In the genomic region with DNA sequence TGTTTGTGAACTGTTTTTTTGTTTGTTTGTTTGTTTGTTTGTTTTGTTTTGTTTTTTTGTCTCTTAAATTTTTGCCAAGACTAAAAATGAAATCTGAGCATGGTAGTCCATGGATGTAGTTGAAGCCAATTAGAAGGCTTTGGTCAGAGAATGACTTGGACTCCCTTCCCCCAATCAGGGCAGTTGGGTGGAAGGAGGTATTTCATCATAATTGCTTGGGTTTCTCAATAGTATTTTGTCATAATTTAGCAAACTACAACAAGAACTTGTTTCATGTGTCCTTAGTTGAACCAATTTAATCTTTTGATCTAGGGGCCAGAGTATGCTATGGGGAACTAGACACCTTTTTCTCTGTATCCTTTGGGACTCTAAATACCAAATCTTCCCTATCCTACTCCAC, we compare ENCODE assay signal across 24 mouse cellular contexts. TPM values are rescaled to one million over a fixed set of nuclear protein-coding genes. Genes with fewer than 3 reads are reported as not detected.
"Had no signal": no experiment of that assay in that cellular context is flagged by ENCODE, and none has a peak within 500 bp of the region (broad histone marks: within the 10 kb centered on the region; RNA-seq: fewer than 3 reads in every experiment).

No protein-coding gene starts in this region.

- H3K9me3 ChIP-seq: lung, embryonic 15.5 days; megakaryocyte, embryonic 14.5 days; midbrain, embryonic 13.5 days; midbrain, embryonic 15.5 days; neural tube, embryonic 12.5 days had no signal

- H3K4me1 ChIP-seq: lung, embryonic 15.5 days; megakaryocyte, embryonic 14.5 days; midbrain, embryonic 13.5 days; midbrain, embryonic 15.5 days; neural tube, embryonic 12.5 days had no signal

- H3K27me3 ChIP-seq: lung, embryonic 15.5 days; megakaryocyte, embryonic 14.5 days; midbrain, embryonic 13.5 days; midbrain, embryonic 15.5 days; neural tube, embryonic 12.5 days had no signal

- H3K4me2 ChIP-seq: lung, embryonic 15.5 days; midbrain, embryonic 11.5 days; midbrain, embryonic 13.5 days; midbrain, embryonic 15.5 days; neural tube, embryonic 12.5 days had no signal

- H3K9ac ChIP-seq: liver, postnatal 0 days; lung, embryonic 15.5 days; midbrain, embryonic 13.5 days; midbrain, embryonic 15.5 days; neural tube, embryonic 12.5 days had no signal

- H3K27ac ChIP-seq: lung, embryonic 15.5 days; midbrain, embryonic 13.5 days; midbrain, embryonic 15.5 days; neural tube, embryonic 12.5 days had no signal

- DNase-seq: liver, postnatal 0 days; lung, adult 2 months; lung, postnatal 4 days; right cerebral cortex, postnatal 25 days; right cerebral cortex, postnatal 4 days; spleen, adult 18-20 months; thymus, adult 18-20 months; thymus, postnatal 25 days; thymus, postnatal 4 days had no signal

- ATAC-seq: liver, postnatal 0 days; lung, postnatal 0 days; midbrain, embryonic 13.5 days; midbrain, embryonic 15.5 days had no signal

- H3K4me3 ChIP-seq: lung, embryonic 15.5 days; megakaryocyte, embryonic 14.5 days; midbrain, embryonic 13.5 days; midbrain, embryonic 15.5 days; neural tube, embryonic 12.5 days had no signal

- H3K36me3 ChIP-seq: lung, embryonic 15.5 days; midbrain, embryonic 13.5 days; midbrain, embryonic 15.5 days; neural tube, embryonic 12.5 days had no signal

RNA-seq across cellular contexts. Expression of a gene that starts 4.4 kb away (rescaled TPM):
- total RNA-seq: midbrain, postnatal 0 days; monocyte, adult 5-6 weeks; neutrophil, adult 5-6 weeks had no signal
- polyA plus RNA-seq: liver, postnatal 0 days; lung, embryonic 15.5 days; lung, postnatal 0 days; midbrain, embryonic 11.5 days; midbrain, embryonic 13.5 days; midbrain, embryonic 15.5 days; midbrain, postnatal 0 days; neural tube, embryonic 12.5 days; neural tube, embryonic 14.5 days; small intestine, adult 2 months; stomach, embryonic 14.5 days; stomach, embryonic 16.5 days had no signal

RNA-seq across cellular contexts. Expression of a gene that starts 28.8 kb away (rescaled TPM):
- total RNA-seq: midbrain, postnatal 0 days; monocyte, adult 5-6 weeks; neutrophil, adult 5-6 weeks had no signal
- polyA plus RNA-seq: lung, embryonic 15.5 days; lung, postnatal 0 days; midbrain, embryonic 11.5 days; midbrain, embryonic 13.5 days; midbrain, embryonic 15.5 days; midbrain, postnatal 0 days; neural tube, embryonic 12.5 days; neural tube, embryonic 14.5 days; small intestine, adult 2 months; stomach, embryonic 14.5 days; stomach, embryonic 16.5 days; urinary bladder, adult 2 months had no signal
